8 mouse cellular contexts compared by ENCODE assay signal in the genomic region with DNA sequence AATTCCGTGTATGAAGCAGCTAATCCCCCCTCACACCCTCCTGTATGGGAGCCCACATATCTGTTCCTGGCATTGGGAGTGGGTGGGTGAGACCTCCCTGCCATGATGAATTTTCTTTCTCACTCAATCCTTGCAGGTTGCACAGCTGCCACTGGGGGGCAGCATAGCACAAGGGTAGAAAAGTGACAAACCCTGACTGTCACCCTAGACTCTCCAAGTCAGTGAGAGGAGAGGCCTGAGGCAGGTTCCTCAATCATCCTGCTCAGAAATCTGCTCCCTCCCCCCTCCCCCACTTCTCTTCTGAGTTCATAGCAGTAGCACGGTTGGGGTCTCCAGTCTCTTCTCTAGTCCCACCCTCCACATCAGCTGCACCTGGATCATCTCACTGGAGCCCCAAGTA. TPM values are rescaled to one million over a fixed set of nuclear protein-coding genes. Genes with fewer than 3 reads are reported as not detected.
DNase-seq lines count a peak whose midpoint lies in the region; ATAC-seq and TF ChIP-seq lines count a peak whose summit lies in the region.

No protein-coding gene starts in this region.

- TF ChIP-seq CTCF in MEL (IDR thresholded peaks at IDR 0.05 in 2 of 3, conservative IDR thresholded peaks at IDR 0.05 in 1 of 3; ENCODE audit: control insufficient read depth in 1 of 3, insufficient read depth in 1 of 3, low read depth in 2 of 3, low read length in 3 of 3, poor library complexity in 1 of 3, severe bottlenecking in 1 of 3) = peak; percentile 85 to 97 (median 93)

- H3K4me1 ChIP-seq in MEL (ENCODE audit: control insufficient read depth in 1 of 2, insufficient read depth in 2 of 2, low read length in 2 of 2) = no peaks in the 10 kb centered on the region
- H3K4me1 ChIP-seq in forebrain, embryonic 14.5 days (ENCODE audit: control insufficient read depth, insufficient read depth, low read length) = no peaks in the 10 kb centered on the region
- H3K4me1 ChIP-seq in hindbrain, embryonic 11.5 days (replicated peaks; ENCODE audit: control insufficient read depth, insufficient read depth, low read length) = no peaks in the 10 kb centered on the region
- peaks cover 12% of the 10 kb centered on the region for H3K4me1 ChIP-seq in lung, embryonic 15.5 days

- DNase-seq in MEL (ENCODE audit: low read depth, low spot score) = peak; percentile 79
- DNase-seq in c-Kit-positive CD71-positive TER-119-positive erythroid progenitor cells, embryonic 14.5 days (ENCODE audit: low spot score) = peak; percentile 75
- peak; percentile 82 for DNase-seq in forebrain, embryonic 14.5 days (ENCODE audit: low spot score)
- DNase-seq in hindbrain, embryonic 11.5 days (ENCODE audit: low spot score) = peak; percentile 91
- peak; percentile 54 to 78 for DNase-seq in layer of hippocampus, adult 8-10 months (ENCODE audit: low spot score in 2 of 2)
- peak; percentile 66 for DNase-seq in ovary, postnatal 36 days (ENCODE audit: low spot score)
- peak; percentile 58 for DNase-seq in urinary bladder, adult 2 months (ENCODE audit: low spot score)

- peak; percentile 90 for TF ChIP-seq RAD21 in MEL (IDR thresholded peaks at IDR 0.05; ENCODE audit: low read depth, low read length)

- no peak overlapping the region for H3K9ac ChIP-seq in MEL (ENCODE audit: control insufficient read depth, low read depth, low read length, poor library complexity, severe bottlenecking)
- no peak overlapping the region for H3K9ac ChIP-seq in forebrain, embryonic 14.5 days (ENCODE audit: low read length)
- H3K9ac ChIP-seq in hindbrain, embryonic 11.5 days (ENCODE audit: low read depth, low read length) = no peak overlapping the region
- no peak overlapping the region for H3K9ac ChIP-seq in lung, embryonic 15.5 days

- no peaks in the 10 kb centered on the region for H3K9me3 ChIP-seq in MEL (replicated peaks; ENCODE audit: insufficient read depth, low read length)
- H3K9me3 ChIP-seq in forebrain, embryonic 14.5 days (replicated peaks; ENCODE audit: control insufficient read depth, low read length) = no peaks in the 10 kb centered on the region
- H3K9me3 ChIP-seq in hindbrain, embryonic 11.5 days (ENCODE audit: control insufficient read depth, low read length) = no peaks in the 10 kb centered on the region
- H3K9me3 ChIP-seq in lung, embryonic 15.5 days = no peaks in the 10 kb centered on the region

- peak; percentile 68 for ATAC-seq in forebrain, embryonic 14.5 days
- peak; percentile 77; the same call in 1 of the 2 replicates for ATAC-seq in hindbrain, embryonic 11.5 days (ENCODE audit: low FRiP score)
- no peak for ATAC-seq in lung, embryonic 15.5 days (ENCODE audit: borderline replicate concordance, extremely low read depth, low FRiP score, low TSS enrichment)

- H3K27me3 ChIP-seq in MEL (ENCODE audit: control insufficient read depth in 1 of 2, insufficient read depth in 2 of 2, low read length in 2 of 2) = no peaks in the 10 kb centered on the region
- H3K27me3 ChIP-seq in forebrain, embryonic 14.5 days (replicated peaks; ENCODE audit: control insufficient read depth, insufficient read depth, low read length) = no peaks in the 10 kb centered on the region
- H3K27me3 ChIP-seq in hindbrain, embryonic 11.5 days (ENCODE audit: control insufficient read depth, insufficient read depth, low read length) = no peaks in the 10 kb centered on the region
- no peaks in the 10 kb centered on the region for H3K27me3 ChIP-seq in lung, embryonic 15.5 days

- H3K27ac ChIP-seq in MEL (ENCODE audit: control insufficient read depth, low read depth, low read length) = no peak overlapping the region
- no peak overlapping the region for H3K27ac ChIP-seq in forebrain, embryonic 14.5 days (ENCODE audit: low read depth, low read length)
- H3K27ac ChIP-seq in hindbrain, embryonic 11.5 days (ENCODE audit: low read depth, low read length) = no peak overlapping the region
- 0 out of 2 replicates have a peak overlapping the region, but pooled peaks have one; percentile 85 for H3K27ac ChIP-seq in lung, embryonic 15.5 days

- no peak overlapping the region for H3K4me2 ChIP-seq in forebrain, embryonic 14.5 days (ENCODE audit: low read length)
- H3K4me2 ChIP-seq in hindbrain, embryonic 11.5 days (replicated peaks; ENCODE audit: low read depth, low read length) = no peak overlapping the region
- H3K4me2 ChIP-seq in lung, embryonic 15.5 days = no peak overlapping the region

- no peaks in the 10 kb centered on the region; a peak in 1 of 4 replicates for H3K36me3 ChIP-seq in MEL (ENCODE audit: control insufficient read depth in 1 of 2, insufficient read depth in 2 of 2, low read length in 2 of 2)
- peaks cover 90% of the 10 kb centered on the region for H3K36me3 ChIP-seq in forebrain, embryonic 14.5 days (ENCODE audit: control insufficient read depth, insufficient read depth, low read length)
- H3K36me3 ChIP-seq in hindbrain, embryonic 11.5 days (ENCODE audit: control insufficient read depth, insufficient read depth, low read length) = peaks cover 2% of the 10 kb centered on the region; the same call in 1 of the 2 replicates
- peaks cover 26% of the 10 kb centered on the region for H3K36me3 ChIP-seq in lung, embryonic 15.5 days

- no peak for TF ChIP-seq EP300 in MEL (IDR thresholded peaks at IDR 0.05; ENCODE audit: low read depth in 1 of 2, low read length in 2 of 2)

- 25% methylated on average over 2 of the region's 2 CpGs for WGBS in forebrain, embryonic 14.5 days
- WGBS in hindbrain, embryonic 11.5 days = 23% methylated on average over 2 of the region's 2 CpGs
- WGBS in lung, embryonic 15.5 days = 22% methylated on average over 2 of the region's 2 CpGs

- TF ChIP-seq POLR2A in MEL (IDR thresholded peaks at IDR 0.05; ENCODE audit: control insufficient read depth in 1 of 2, insufficient read depth in 1 of 2, low read depth in 1 of 2, low read length in 2 of 2, poor library complexity in 1 of 2) = no peak

- no peaks in the 10 kb centered on the region for H3K79me2 ChIP-seq in MEL (ENCODE audit: control insufficient read depth, insufficient read depth, low read length, poor library complexity)

- no peak overlapping the region for H3K4me3 ChIP-seq in MEL (ENCODE audit: control insufficient read depth in 1 of 2, insufficient read depth in 1 of 2, low read depth in 2 of 2, low read length in 2 of 2)
- no peak overlapping the region for H3K4me3 ChIP-seq in forebrain, embryonic 14.5 days (ENCODE audit: low read depth, low read length)
- no peak overlapping the region for H3K4me3 ChIP-seq in hindbrain, embryonic 11.5 days (ENCODE audit: low read depth, low read length)
- H3K4me3 ChIP-seq in lung, embryonic 15.5 days = no peak overlapping the region

TF ChIP-seq in MEL, 35 proteins besides CTCF, POLR2A, EP300 and RAD21:
- TF ChIP-seq ZNF384 (IDR thresholded peaks at IDR 0.05; ENCODE audit: low read depth, low read length) (no peak), MAX (IDR thresholded peaks at IDR 0.05; ENCODE audit: low read length) (no peak), MYC (IDR thresholded peaks at IDR 0.05; ENCODE audit: low read depth, low read length) (no peak), ZC3H11A (IDR thresholded peaks at IDR 0.05; ENCODE audit: low read depth, low read length) (peak; percentile 66), RCOR1 (IDR thresholded peaks at IDR 0.05; ENCODE audit: low read depth, low read length) (no peak), MXI1 (IDR thresholded peaks at IDR 0.05; ENCODE audit: low read depth, low read length) (no peak), BHLHE40 (IDR thresholded peaks at IDR 0.05; ENCODE audit: borderline replicate concordance, low read depth, low read length) (peak; percentile 21; the same call in 1 of the 2 replicates), SIN3A (IDR thresholded peaks at IDR 0.05; ENCODE audit: low read length) (0 out of 2 replicates have a peak, but pooled peaks have one; percentile 54), MEF2A (IDR thresholded peaks at IDR 0.05; ENCODE audit: extremely low read depth, insufficient replicate concordance, low read depth, low read length, poor library complexity, severe bottlenecking) (no peak), ELF1 (IDR thresholded peaks at IDR 0.05; ENCODE audit: low read depth, low read length) (no peak), E2F4 (IDR thresholded peaks at IDR 0.05; ENCODE audit: borderline replicate concordance, low read depth, low read length) (no peak), POLR2AphosphoS2 (IDR thresholded peaks at IDR 0.05; ENCODE audit: low read length) (no peak), SMC3 (IDR thresholded peaks at IDR 0.05; ENCODE audit: low read depth, low read length) (peak; percentile 83), CHD1 (IDR thresholded peaks at IDR 0.05; ENCODE audit: low read depth, low read length) (no peak), ETS1 (IDR thresholded peaks at IDR 0.05; ENCODE audit: low read depth, low read length) (no peak)
TF ChIP-seq in MEL: peak in this region for 4.

RNA-seq across cellular contexts. Expression of gene Gpr68, which starts 28.1 kb away (rescaled TPM):
- 0.04 TPM in 1 of 2 replicates, not detected in the other for total RNA-seq in MEL (2012; rRNA removed)
- not detected for polyA plus RNA-seq in MEL (2012; ENCODE audit: insufficient read depth in 1 of 2, insufficient read length in 2 of 2, low read depth in 1 of 2, low replicate concordance in 2 of 2, missing spikeins in 1 of 2)
- polyA plus RNA-seq in forebrain, embryonic 14.5 days (2014; fragmentation: Nextera tagmentation; extraction: Ambion mirVana) = 0.55 and 0.84 TPM in 2 replicates
- 0.22 TPM in 1 of 2 replicates, not detected in the other for polyA plus RNA-seq in hindbrain, embryonic 11.5 days (2014; fragmentation: Nextera tagmentation; extraction: Ambion mirVana)
- 10 to 100 TPM; 15.1 to 27.4 (median 19.9) TPM for total RNA-seq in layer of hippocampus, adult 8-10 months (2022)
- 0.29 and 0.71 TPM in 2 replicates for polyA plus RNA-seq in lung, embryonic 15.5 days (2015; fragmentation: Nextera tagmentation; extraction: Ambion mirVana)
- 1.8 and 2.7 TPM in 2 replicates for polyA plus RNA-seq in urinary bladder, adult 2 months (2012; rRNA removed)
